Mouse (Mus musculus) kidney, embryonic 15.5 days (tissue): Measurements from ENCODE around the gene Dlk2. TPM values are rescaled to one million over a fixed set of nuclear protein-coding genes. Genes with fewer than 3 reads are reported as not detected.
A peak's percentile ranks its signal among the peaks of the same experiment; 100 is the strongest.

ENCODE experiments used
- ATAC-seq: fragments of 200-750 bp; cut with Nextera tagmentation; replicated peaks from 2 replicates; pipeline ENCODE4 v1.8.0; 2017; ENCODE audit warnings: moderate TSS enrichment; ENCODE audit not compliant: low FRiP score
- H3K27ac ChIP-seq: fragments of 300-500 bp; sonication (generic); 2 replicates; pipeline ENCODE4 v1.5.1; 2015; ENCODE audit warnings: mild to moderate bottlenecking, inconsistent platforms
- H3K27me3 ChIP-seq: fragments of 300-500 bp; sonication (generic); 2 replicates; pipeline ENCODE4 v1.6.1; 2015; ENCODE audit warnings: inconsistent platforms
- H3K36me3 ChIP-seq: fragments of 300-500 bp; sonication (generic); 2 replicates; pipeline ENCODE4 v1.6.1; 2015; ENCODE audit warnings: inconsistent platforms
- H3K4me1 ChIP-seq: fragments of 300-500 bp; sonication (generic); 2 replicates; pipeline ENCODE4 v1.6.1; 2015; ENCODE audit warnings: inconsistent platforms
- H3K4me2 ChIP-seq: fragments of 300-500 bp; sonication (generic); 2 replicates; pipeline ENCODE4 v1.6.1; 2015; ENCODE audit warnings: moderate library complexity, mild to moderate bottlenecking, inconsistent platforms
- H3K4me3 ChIP-seq: fragments of 300-500 bp; sonication (generic); replicated peaks from 2 replicates; pipeline ENCODE4 v1.5.1; 2015; ENCODE audit warnings: mild to moderate bottlenecking, inconsistent platforms
- H3K9ac ChIP-seq: fragments of 300-500 bp; sonication (generic); 2 replicates; pipeline ENCODE4 v1.6.1; 2015; ENCODE audit warnings: mild to moderate bottlenecking, inconsistent platforms
- H3K9me3 ChIP-seq: fragments of 300-500 bp; sonication (generic); replicated peaks from 2 replicates; pipeline ENCODE4 v1.6.1; 2016; ENCODE audit warnings: inconsistent platforms
- WGBS: fragments of 180-500 bp; shearing (Covaris S2); methylation state at CpG from one replicate; pipeline ENCODE4 v1.1.7; 2015; ENCODE audit warnings: mixed read lengths; 5-methylcytosine and 5-hydroxymethylcytosine counted together
- polyA plus RNA-seq: library from polyadenylated mRNA; unstranded; fragments of >200 nt; fragmentation: Nextera tagmentation; extraction: Ambion mirVana; gene quantifications from 2 replicates; pipeline ENCODE4 v1.2.1, GENCODE M21; 2015

Gene Dlk2
- polyA plus RNA-seq, 1 experiment from 2014 or later = 0.42 TPM

DNA sequence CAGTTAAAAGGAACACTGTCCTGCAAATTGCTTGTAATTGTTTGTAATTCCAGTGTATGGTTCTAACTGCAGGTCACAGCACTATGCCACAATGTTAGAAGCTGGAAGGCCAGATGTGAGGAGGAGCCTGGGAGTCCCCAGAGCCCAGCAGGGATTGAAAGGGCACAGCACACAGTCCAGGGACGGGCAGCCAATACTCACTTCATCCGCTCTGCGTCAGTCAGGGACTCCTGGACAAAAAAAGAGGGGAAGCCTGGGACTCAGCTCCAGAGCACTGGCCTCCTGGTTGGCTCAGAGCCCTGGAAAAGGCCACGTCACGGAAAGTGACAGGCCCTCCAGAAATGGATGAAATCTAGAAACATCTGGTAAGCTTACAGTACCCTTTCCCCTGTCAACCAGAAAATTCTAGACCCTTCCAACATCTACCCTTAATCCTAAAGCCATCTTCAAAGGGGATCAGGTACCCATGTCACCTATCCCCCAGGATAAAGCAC is 35.0 kb upstream of the Dlk2 start:
- H3K4me3 ChIP-seq = no peak overlapping the region
- H3K36me3 ChIP-seq = peaks cover 96% of the 10 kb centered on the region
- WGBS = 95% methylated on average over 5 of the region's 5 CpGs
- ATAC-seq = no peak
- H3K27ac ChIP-seq = no peak overlapping the region
- no peaks in the 10 kb centered on the region for H3K9me3 ChIP-seq
- peaks cover 14% of the 10 kb centered on the region for H3K4me1 ChIP-seq
- no peaks in the 10 kb centered on the region for H3K27me3 ChIP-seq
- H3K4me2 ChIP-seq = no peak overlapping the region
- no peak overlapping the region for H3K9ac ChIP-seq

DNA sequence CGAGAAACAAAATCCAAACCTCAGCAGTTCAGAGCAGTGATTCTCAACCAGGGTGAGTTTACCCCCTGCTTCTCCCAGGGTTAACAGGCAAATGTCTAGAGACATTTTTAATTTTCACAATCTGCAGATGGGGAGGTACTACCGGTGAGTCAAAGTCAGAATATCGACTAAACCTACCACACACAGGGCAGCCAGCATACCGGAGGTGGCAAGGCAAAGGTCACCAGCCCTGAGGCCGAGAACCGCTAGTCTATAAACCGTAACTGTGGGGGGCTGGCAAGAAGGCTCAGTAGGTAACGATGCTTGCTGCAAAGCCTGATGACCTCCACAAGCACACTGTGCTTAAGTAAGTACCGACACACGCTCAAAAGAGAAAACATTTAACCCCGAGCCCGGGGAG is 31.7 kb upstream of the Dlk2 start:
- WGBS = 83% methylated on average over 12 of the region's 12 CpGs
- H3K27ac ChIP-seq = no peak overlapping the region

DNA sequence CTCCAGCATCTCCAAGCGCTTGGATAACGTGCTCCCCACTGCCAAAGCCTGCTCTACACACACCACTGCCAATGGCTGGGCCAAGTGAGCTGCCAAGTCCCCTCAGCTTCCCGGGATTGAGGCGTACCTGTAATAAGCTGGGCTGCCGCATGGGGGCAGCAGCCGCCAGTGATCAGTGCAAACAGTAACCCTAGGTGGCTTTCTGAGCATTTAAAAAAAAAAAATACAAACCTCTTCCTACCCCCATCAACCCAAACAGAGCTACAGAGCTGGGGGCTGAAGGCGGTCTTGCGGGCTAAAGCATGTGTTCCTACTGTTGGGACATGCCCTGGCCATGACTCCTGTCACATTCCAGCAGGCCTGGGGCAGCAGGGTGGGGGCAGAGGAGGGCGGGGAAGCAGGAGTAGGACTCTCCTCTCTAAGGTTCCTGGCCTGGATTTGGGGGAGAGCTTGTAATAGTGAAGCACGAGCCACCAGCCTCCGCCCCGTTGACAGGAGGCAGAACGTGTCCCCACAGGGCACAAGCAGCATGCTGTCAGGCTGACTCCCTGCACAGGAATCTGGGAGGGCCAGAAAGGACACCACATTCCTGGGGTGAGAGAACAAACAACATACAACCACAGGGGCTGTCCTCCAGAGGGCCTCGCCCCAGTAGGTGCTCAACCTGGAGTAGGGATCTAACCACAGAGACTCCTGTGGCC is 31.2 kb upstream of the Dlk2 start:
- 26% methylated on average over 14 of the region's 14 CpGs for WGBS
- H3K4me1 ChIP-seq = peaks cover 18% of the 10 kb centered on the region
- no peak overlapping the region for H3K9ac ChIP-seq
- H3K27me3 ChIP-seq = no peaks in the 10 kb centered on the region
- no peaks in the 10 kb centered on the region for H3K9me3 ChIP-seq
- H3K4me3 ChIP-seq = no peak overlapping the region
- 0 out of 2 replicates have a peak, but pooled peaks have one; percentile 37 for ATAC-seq
- H3K27ac ChIP-seq = peak overlapping the region; percentile 16
- H3K4me2 ChIP-seq = no peak overlapping the region
- peaks cover 91% of the 10 kb centered on the region for H3K36me3 ChIP-seq

More for the DNA sequence above, 31.7 kb upstream of the Dlk2 start:
- Histone ChIP-seq H3K4me3 (no peak overlapping the region), H3K9me3 (no peaks in the 10 kb centered on the region), H3K36me3 (peaks cover 91% of the 10 kb centered on the region), H3K9ac (no peak overlapping the region), H3K4me2 (no peak overlapping the region), H3K27me3 (no peaks in the 10 kb centered on the region), H3K4me1 (peaks cover 18% of the 10 kb centered on the region)
- ATAC-seq = no peak

- 42% methylated on average over 6 of the region's 6 CpGs for WGBS
- Histone ChIP-seq H3K36me3 (peaks cover 91% of the 10 kb centered on the region), H3K27me3 (no peaks in the 10 kb centered on the region), H3K4me3 (no peak overlapping the region), H3K9me3 (no peaks in the 10 kb centered on the region), H3K4me2 (no peak overlapping the region), H3K9ac (no peak overlapping the region), H3K4me1 (peaks cover 18% of the 10 kb centered on the region), H3K27ac (peak overlapping the region; percentile 16; the same call in 1 of the 2 replicates)
- ATAC-seq = no peak
Measured at GRCm38 (mm10) chr17:46266986-46267385, 30.2 kb upstream of the Dlk2 start.

- H3K27me3 ChIP-seq = no peaks in the 10 kb centered on the region
- H3K4me2 ChIP-seq = no peak overlapping the region
- H3K36me3 ChIP-seq = peaks cover 88% of the 10 kb centered on the region
- WGBS = 82% methylated on average over 7 of the region's 7 CpGs
- H3K4me1 ChIP-seq = peaks cover 18% of the 10 kb centered on the region
- H3K9ac ChIP-seq = no peak overlapping the region
- ATAC-seq = no peak
- no peaks in the 10 kb centered on the region for H3K9me3 ChIP-seq
- no peak overlapping the region for H3K4me3 ChIP-seq
- H3K27ac ChIP-seq = no peak overlapping the region
Measured at GRCm38 (mm10) chr17:46267511-46267910, 29.7 kb upstream of the Dlk2 start.

GRCm38 (mm10) chr17:46268026-46268720 is 29.0 kb upstream of the Dlk2 start:
- ATAC-seq = no peak
- no peak overlapping the region for H3K4me2 ChIP-seq
- no peak overlapping the region for H3K4me3 ChIP-seq
- peaks cover 87% of the 10 kb centered on the region for H3K36me3 ChIP-seq
- no peaks in the 10 kb centered on the region for H3K9me3 ChIP-seq
- no peak overlapping the region for H3K27ac ChIP-seq
- 75% methylated on average over 10 of the region's 10 CpGs for WGBS
- H3K4me1 ChIP-seq = peaks cover 18% of the 10 kb centered on the region
- H3K9ac ChIP-seq = no peak overlapping the region
- H3K27me3 ChIP-seq = no peaks in the 10 kb centered on the region

DNA sequence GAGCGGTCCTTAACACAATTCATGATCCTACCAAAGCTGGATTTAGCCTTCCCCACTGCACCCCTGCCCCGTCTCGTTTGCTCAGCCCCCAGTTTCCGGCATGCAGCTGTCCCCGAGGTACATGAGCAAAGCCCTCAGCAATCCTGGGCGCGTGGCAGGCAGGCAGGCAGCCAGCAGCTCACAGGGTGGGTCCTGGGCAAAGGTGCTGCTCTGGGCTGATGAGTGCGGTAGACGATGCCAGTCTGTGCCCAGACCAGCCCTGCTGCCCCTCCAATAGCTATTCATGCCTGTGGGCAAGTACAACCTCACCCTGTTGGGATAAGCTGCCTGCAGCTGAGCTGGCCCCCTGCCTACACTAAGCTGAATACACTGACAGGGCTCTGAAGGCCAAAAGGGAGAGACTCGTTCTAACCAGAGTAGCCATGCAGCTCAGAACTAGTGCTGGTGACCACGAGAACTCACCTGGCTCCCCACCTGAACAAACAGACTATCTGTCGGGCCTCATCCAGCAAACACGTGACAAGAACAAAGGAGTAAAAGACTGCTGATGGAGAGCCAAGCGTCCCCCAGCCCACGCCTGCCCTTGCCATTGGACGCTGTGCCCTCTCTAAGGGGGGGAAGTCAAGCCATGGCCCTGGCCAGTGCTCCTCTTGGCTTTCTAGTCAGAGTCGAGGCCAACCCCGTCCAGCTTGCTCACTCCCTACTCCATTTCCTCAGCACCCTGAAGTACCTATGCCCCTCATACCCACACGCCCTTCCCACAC is 27.3 kb upstream of the Dlk2 start:
- WGBS = 80% methylated on average over 19 of the region's 19 CpGs
- Histone ChIP-seq H3K36me3 (peaks cover 85% of the 10 kb centered on the region), H3K4me2 (no peak overlapping the region), H3K27me3 (no peaks in the 10 kb centered on the region), H3K9ac (no peak overlapping the region), H3K4me1 (peaks cover 18% of the 10 kb centered on the region), H3K27ac (no peak overlapping the region), H3K4me3 (no peak overlapping the region), H3K9me3 (no peaks in the 10 kb centered on the region)
- no peak for ATAC-seq

GRCm38 (mm10) chr17:46272058-46272457 is 25.2 kb upstream of the Dlk2 start:
- peaks cover 8% of the 10 kb centered on the region; the same call in 1 of the 2 replicates for H3K4me1 ChIP-seq
- no peak overlapping the region for H3K4me2 ChIP-seq
- no peak overlapping the region for H3K9ac ChIP-seq
- H3K4me3 ChIP-seq = no peak overlapping the region
- 88% methylated on average over 2 of the region's 2 CpGs for WGBS
- H3K27ac ChIP-seq = no peak overlapping the region
- H3K36me3 ChIP-seq = peaks cover 82% of the 10 kb centered on the region
- no peaks in the 10 kb centered on the region for H3K27me3 ChIP-seq
- ATAC-seq = no peak
- no peaks in the 10 kb centered on the region for H3K9me3 ChIP-seq

GRCm38 (mm10) chr17:46272675-46273074 is 24.5 kb upstream of the Dlk2 start:
- 0 out of 2 replicates have a peak, but pooled peaks cover 5% of the 10 kb centered on the region for H3K4me1 ChIP-seq
- H3K9ac ChIP-seq = no peak overlapping the region
- no peak overlapping the region for H3K4me3 ChIP-seq
- no peak for ATAC-seq
- peaks cover 84% of the 10 kb centered on the region for H3K36me3 ChIP-seq
- H3K27ac ChIP-seq = no peak overlapping the region
- H3K27me3 ChIP-seq = no peaks in the 10 kb centered on the region
- 80% methylated on average over 5 of the region's 5 CpGs for WGBS
- no peaks in the 10 kb centered on the region for H3K9me3 ChIP-seq
- no peak overlapping the region for H3K4me2 ChIP-seq

GRCm38 (mm10) chr17:46273803-46274236 is 23.4 kb upstream of the Dlk2 start:
- Histone ChIP-seq H3K4me3 (no peak overlapping the region), H3K4me1 (0 out of 2 replicates have a peak, but pooled peaks cover 5% of the 10 kb centered on the region), H3K27me3 (no peaks in the 10 kb centered on the region), H3K4me2 (no peak overlapping the region), H3K27ac (no peak overlapping the region), H3K9ac (no peak overlapping the region), H3K9me3 (no peaks in the 10 kb centered on the region), H3K36me3 (peaks cover 87% of the 10 kb centered on the region)
- no peak for ATAC-seq
- whole genome bisulfite sequencing = 63% methylated on average over 1 of the region's 1 CpGs

DNA sequence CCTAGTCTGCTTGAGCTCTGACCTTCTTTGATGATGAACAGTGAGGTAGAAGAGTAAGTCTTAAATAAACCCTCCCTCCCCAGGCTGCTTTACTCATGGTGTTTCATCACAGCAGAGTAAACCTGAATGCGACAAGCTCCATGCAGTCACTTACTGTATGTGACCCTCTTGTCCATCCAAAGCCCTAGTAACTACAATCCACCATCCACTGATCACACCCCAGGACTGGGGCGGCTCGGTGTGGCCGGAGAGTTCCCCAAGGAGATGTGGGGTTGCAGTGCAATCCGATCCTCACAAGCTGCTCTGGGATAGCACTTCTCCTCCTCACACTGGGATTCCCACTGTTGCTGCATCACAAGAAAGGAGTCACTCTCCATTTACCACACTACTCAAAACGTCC is 22.8 kb upstream of the Dlk2 start:
- Histone ChIP-seq H3K9me3 (no peaks in the 10 kb centered on the region), H3K36me3 (peaks cover 87% of the 10 kb centered on the region), H3K27ac (no peak overlapping the region), H3K4me1 (0 out of 2 replicates have a peak, but pooled peaks cover 5% of the 10 kb centered on the region), H3K4me2 (no peak overlapping the region), H3K27me3 (no peaks in the 10 kb centered on the region), H3K9ac (no peak overlapping the region), H3K4me3 (no peak overlapping the region)
- WGBS = 50% methylated on average over 6 of the region's 6 CpGs
- ATAC-seq = no peak

DNA sequence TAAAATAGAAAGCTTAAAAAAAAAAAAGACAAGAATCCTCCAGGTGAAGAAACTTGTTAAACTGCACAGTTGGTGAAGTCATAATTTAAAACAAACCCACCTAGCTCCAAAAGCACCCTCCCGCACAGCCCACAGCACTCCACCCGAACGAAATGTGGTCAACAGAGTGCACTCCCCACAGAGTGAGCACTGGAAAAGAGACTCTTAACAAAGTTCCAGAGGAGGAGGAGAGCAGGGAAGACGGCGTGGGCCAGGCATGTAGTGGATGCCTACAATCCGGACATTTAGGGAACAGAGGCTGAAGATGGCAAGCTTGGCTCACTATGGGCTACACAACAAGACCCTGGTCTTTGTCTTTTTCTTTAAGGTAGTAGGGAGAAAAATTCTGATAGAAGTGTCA is 22.2 kb upstream of the Dlk2 start:
- WGBS = 94% methylated on average over 6 of the region's 6 CpGs
- Histone ChIP-seq H3K4me1 (0 out of 2 replicates have a peak, but pooled peaks cover 2% of the 10 kb centered on the region), H3K4me2 (no peak overlapping the region), H3K27ac (no peak overlapping the region), H3K9ac (no peak overlapping the region), H3K4me3 (no peak overlapping the region), H3K9me3 (no peaks in the 10 kb centered on the region), H3K36me3 (peaks cover 87% of the 10 kb centered on the region), H3K27me3 (no peaks in the 10 kb centered on the region)
- no peak for ATAC-seq
